Mouse (Mus musculus): Measurements from ENCODE around the gene Mvb12b. TPM values are rescaled to one million over a fixed set of nuclear protein-coding genes. Genes with fewer than 3 reads are reported as not detected.

Gene Mvb12b
- total RNA-seq, 2 experiments from 2014 or later: 14.9 to 20.7 TPM

DNA sequence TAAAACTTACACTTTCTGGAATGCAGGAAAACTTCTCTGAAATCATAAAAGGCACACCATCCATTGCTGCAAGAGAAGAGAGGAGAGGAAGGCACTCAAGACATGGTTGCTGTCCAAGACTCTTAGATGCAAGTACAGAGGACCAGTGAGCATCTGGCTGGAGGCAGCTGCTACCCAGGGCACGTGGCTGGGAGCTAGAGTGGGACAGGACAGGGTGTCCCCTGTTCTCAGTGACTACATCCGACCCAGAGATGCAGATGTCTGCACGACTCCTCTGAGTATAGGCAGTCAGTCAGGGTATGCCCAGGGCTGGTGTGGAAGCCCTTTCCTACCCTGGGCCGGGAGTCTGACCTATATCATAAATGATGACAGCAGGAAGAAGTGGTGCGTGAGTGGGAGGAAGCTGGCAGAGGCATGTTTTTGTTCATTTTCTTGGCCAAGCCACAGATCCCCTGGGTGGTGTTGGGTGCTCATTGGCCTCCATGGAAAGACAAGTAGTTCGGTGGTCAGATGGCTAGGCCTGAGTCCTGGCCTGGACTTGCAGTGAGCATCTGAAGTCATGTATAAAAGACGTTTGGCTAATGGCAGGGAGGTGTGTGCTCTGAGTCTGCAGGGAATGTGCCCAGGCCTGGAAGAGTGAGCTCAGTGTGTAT is 132.6 kb downstream of the Mvb12b start:
- no peak for DNase-seq
- intact Hi-C loops (cut with DNase I; ENCODE audit: low total_unique reads): no loop called here

DNA sequence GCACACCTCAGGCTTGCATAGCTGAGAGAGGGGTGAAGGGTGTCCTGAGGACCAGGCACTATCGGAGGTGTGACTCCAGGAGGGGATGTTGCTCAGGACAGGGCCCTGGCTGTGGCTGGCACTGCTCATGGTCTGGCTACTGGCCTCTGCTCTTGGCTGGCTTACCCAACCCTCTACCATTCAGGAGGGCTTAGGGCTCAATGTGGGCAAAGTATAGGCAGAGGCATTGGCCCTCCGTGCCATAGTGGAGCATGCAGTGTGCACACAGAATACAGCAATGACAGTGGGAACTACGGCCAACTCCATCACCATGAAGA is 133.5 kb downstream of the Mvb12b start:
- intact Hi-C loops (cut with DNase I; ENCODE audit: low total_unique reads): no loop called here
- DNase-seq: no peak

DNA sequence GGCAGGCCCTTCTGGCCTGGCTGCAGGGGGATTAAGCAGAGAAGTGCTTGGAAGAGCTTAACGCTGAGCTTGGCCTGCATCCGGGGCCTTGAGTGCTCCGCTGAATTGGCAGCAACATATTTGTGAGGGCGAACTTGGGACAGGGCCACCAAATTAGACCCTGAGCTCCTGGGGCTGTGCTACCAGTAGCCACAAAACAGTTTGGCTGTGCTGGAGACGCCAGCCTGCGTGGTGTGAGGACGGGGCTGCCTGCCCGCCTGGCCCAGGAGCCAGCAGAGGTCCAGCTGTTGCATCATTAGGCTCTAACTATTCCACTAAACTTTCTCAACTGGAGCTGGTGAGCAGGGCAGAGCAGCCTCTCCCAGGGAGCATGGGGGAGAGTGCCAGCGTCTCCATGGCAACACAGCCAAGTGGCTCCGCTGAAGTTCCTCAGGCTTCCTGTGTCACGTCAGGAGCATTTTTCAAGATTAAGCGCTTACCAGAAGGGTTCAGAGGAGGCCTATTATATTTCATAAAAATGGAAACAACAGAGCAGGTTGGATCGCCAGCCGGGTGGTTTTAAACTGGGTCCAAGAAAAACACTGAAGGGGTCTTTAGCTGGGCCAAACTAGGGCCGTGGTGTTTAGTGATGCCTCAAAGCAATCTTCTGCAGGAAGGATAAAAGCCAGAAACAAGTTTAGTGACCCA is 134.0 kb downstream of the Mvb12b start:
- intact Hi-C loops (cut with DNase I; ENCODE audit: low total_unique reads): no loop called here
- peak; percentile 92 for DNase-seq

DNA sequence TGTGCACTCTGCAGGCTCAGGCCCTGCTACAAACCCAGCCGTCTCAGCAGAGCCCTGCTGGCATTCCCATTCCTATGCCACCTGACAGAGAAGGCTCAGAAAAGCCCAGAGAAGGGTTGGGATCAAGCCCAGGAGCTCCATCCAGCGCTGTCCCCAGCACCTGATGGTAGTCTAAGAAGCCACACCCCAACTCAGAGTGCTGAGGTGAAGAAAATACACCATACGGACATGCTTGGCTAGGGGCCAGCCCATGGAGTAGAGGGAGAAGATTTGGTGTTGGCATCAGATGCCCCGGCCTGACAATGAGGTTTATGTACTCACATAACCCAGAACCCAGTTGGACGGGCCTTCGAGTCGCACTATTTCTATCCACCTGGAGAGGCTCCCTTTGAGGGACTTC is 137.1 kb downstream of the Mvb12b start:
- intact Hi-C loops (cut with DNase I; ENCODE audit: low total_unique reads): no loop called here
- no peak for DNase-seq

DNA sequence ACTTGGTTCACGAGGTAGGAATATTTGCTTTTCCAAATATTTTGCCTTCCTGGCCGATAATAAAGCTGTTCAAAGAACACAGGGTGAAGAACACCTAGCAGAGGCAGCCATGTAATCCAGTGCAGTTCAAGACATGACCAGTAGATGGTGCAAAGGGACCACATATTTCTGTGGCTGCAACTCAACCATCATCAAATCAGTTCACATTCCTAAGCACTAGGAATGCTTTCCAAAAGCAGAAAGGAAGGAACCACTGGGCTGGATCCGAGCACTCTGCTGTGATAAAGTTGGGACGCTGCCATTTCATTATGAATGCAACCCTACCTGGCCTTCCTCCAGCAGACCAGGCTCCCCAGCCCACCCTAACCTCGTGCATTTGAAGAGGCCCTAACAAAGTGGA is 141.3 kb downstream of the Mvb12b start:
- DNase-seq: peak; percentile 50
- intact Hi-C loops (cut with DNase I; ENCODE audit: low total_unique reads): loop anchor here (5.0 to 10.0 kb wide), 2 partner anchors 66 to 228 kb away; no protein-coding TSS in a partner anchor

DNA sequence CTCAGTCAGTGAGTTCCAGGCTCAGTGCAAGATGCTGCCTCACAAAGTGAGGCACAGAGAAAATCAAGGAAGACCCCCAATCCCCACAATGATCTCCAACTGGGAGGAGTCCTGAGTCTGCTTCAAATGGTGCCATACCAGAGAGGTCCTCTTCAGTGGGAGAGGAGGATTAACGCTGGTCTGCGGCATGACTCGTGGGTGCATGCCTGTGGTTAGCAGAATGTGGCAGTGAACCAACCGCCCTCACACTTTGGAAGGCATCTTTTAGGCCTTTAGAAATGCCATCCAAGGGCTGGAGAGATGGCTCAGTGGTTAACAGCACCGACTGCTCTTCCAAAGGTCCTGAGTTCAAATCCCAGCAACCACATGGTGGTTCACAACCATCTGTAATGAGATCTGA is 142.0 kb downstream of the Mvb12b start:
- intact Hi-C loops (cut with DNase I; ENCODE audit: low total_unique reads): loop anchor here (5.0 to 10.0 kb wide), 2 partner anchors 67 to 229 kb away; no protein-coding TSS in a partner anchor
- no peak for DNase-seq

DNA sequence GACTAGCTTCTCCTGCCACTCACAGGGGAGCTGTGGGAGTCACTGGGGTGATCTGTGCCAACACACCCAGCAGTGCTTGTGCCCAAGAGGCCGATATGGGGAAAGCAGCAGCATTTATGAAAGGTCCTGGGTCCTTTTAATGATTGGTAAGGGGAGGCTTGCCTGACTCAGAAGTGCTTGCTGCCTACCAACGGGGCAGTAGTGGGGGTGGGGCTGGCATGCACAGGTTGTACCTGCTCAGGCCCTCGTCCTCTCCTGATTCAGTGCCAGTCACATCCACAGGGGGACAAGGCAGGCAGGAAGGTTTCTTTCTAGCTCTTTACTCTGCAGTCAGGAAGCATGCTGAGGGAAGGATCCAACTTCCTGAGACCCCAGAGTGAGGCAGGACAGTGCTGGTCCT is 150.6 kb downstream of the Mvb12b start:
- DNase-seq: no peak
- intact Hi-C loops (cut with DNase I; ENCODE audit: low total_unique reads): no loop called here

DNA sequence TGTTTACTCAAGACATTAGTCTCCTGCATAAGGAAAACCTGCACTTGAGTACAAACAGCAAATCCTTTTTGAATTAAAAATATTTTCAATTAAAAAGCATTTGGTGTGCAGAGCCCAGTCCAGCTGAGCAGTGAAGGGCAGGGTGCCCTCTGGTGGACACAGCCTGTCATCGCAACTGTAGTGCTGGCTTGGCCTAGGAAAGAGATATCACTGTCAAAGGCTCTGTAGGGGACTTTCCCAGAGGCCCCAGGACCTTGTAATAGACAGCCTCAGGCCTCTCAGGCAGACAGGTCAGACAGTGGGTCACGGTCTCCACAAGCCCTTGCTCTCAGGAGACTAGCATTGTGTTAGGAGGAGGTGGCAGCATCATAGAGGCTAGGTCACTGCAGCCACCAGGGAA is 151.0 kb downstream of the Mvb12b start:
- peak; percentile 59 for DNase-seq
- intact Hi-C loops (cut with DNase I; ENCODE audit: low total_unique reads): no loop called here

DNA sequence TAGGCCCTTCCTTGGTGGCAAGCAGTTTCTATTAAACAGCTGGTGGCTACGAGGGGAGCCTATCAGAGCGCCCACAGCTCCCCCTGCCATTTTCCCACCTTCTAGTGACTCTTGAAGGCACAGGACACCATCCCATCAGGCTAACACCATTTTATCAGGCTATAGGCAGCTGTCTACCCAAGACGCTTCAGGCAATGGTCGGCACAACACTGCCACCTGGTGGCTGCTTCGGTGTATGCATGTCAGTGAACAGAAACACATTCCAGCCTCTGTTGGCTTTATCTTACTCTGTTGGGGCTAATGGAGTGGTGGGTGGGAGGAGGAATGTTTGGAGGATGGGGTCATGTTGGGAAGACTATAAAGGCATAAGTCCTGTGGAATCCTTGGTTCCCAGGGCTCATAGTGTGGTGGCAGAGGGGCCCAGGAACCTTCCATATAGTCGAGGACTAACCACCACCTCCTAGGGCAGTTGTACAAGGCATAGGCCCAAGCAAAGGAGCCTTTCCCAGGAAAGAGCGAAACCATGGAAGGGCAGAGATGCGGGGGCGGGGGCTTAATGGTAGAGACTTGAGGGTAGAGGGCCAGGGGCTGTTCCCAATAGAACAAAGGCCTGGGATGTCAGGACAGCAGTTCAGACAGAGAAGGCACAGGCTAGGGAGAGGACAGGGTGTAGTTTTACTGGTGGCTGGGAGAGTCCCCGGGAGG is 152.8 kb downstream of the Mvb12b start:
- intact Hi-C loops (cut with DNase I; ENCODE audit: low total_unique reads): no loop called here
- DNase-seq: peak; percentile 78

DNA sequence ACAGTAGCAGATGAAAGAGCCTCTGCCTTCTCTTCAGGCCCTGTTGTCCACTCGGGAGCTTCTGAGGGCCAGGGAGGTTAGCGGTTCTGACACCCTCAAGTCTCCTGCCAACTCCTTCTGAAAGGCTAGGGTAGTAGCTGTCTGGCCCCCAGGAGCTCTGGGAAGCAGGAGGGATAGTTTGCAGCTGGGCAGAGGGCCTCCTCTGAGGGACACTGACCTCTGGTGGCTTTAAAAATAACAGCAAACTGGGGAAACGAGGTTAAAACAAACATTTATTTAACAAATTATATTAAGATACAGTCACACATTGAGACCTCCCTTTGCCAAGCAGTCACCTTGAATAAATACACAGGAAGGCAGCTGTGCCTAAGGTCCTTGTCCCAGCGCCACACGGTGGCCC is 158.0 kb downstream of the Mvb12b start:
- intact Hi-C loops (cut with DNase I; ENCODE audit: low total_unique reads): no loop called here
- DNase-seq: no peak

DNA sequence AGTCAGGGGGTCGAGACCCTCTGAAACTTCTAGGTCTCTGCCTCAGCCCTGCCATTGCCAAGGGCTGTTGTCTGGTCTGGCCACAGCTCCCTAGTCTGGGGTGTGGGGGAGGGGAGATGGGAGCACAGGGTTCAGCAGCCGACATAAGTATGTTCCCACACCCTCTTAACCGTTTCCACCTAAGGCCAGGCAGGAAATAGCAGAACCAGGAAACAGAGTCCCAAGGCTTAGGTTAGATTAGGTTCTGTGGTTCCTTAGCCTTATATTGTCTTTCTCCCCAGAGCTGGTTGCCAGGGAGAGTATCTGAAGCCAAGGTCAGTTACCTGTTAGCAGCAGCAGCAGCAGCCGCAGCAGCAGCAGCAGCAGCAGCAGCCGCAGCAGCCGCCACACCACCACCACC is 160.5 kb downstream of the Mvb12b start:
- intact Hi-C loops (cut with DNase I; ENCODE audit: low total_unique reads): no loop called here
- no peak for DNase-seq

DNA sequence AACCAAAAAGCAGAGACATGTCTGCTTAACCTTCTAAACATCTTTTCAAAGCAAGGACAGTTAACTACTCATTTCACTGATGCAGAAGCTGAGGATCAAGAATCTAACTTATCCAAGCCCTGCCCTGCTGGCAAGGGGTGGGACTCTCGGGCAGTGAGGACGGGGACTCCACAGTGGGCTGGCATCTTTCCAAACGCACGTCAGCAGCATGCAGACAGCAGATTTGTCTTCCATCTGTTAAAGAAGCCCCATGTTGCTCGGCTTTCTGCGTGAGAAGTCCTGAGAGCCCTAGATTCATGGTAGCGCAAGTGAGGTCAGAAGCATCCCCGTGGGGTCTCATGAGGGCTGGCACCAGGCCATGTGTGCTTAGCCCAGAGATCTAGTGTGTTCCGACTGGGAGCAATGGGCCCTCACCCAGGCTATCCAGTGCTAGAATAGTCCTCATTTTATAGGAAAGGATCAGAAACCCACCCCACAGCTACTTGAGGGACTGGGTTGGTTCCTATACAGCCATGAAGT is 167.3 kb downstream of the Mvb12b start:
- DNase-seq: no peak
- intact Hi-C loops (cut with DNase I; ENCODE audit: low total_unique reads): no loop called here

DNA sequence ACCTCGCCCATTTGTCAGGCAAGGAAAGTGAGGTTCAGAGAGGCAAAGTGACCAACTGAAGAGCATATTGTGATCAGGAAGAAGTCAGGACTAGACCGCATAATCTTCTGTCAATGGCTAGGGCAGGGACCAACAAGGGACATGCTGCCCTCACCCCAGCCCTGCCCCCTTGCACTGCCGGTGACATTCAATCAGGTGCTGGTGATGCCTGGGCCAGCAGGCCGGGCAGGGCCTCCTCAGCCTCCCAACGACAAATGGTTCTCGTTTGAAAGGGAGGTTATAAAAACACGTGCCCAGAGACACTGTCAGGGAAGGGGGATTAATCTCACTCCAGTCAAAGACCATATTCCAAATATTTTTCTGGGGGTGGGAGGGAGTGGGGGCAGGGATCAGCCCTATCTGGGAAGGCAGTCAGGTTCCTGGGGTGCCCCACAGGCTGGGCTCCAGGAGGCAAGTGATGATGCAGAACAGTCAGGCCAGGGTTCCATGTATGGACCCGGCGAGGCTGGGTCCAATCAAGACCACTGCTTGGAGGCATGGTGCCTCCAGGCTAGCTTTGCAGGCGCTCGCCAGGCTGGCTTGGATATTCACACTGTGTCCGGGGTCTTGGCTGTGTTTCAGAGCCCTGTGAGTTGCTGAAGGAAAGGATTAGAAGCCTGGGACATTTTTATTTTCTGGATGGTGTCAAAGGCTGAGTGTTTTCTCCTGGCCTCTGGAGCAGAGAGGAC is 168.2 kb downstream of the Mvb12b start:
- no peak for DNase-seq
- intact Hi-C loops (cut with DNase I; ENCODE audit: low total_unique reads): no loop called here

DNA sequence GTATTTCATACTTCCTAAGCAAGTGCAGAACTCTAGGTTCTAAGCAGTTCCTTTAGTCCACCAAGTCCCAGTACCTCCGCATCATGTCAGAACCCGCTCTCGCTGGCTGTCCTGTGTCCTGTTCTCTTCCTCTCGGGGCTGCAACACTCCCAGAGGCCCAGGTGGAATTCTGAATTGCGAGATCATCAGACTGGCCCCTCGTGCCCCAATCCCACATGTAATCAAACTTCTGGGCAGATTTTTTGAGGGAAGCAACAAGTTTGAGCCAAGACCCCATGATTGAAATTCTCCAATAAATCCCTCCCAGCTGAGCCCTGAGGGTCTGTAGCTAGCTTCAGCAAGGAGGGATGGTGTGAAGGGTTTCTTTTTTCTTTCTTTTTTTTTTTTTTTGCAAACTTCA is 169.2 kb downstream of the Mvb12b start:
- intact Hi-C loops (cut with DNase I; ENCODE audit: low total_unique reads): no loop called here
- no peak for DNase-seq

DNA sequence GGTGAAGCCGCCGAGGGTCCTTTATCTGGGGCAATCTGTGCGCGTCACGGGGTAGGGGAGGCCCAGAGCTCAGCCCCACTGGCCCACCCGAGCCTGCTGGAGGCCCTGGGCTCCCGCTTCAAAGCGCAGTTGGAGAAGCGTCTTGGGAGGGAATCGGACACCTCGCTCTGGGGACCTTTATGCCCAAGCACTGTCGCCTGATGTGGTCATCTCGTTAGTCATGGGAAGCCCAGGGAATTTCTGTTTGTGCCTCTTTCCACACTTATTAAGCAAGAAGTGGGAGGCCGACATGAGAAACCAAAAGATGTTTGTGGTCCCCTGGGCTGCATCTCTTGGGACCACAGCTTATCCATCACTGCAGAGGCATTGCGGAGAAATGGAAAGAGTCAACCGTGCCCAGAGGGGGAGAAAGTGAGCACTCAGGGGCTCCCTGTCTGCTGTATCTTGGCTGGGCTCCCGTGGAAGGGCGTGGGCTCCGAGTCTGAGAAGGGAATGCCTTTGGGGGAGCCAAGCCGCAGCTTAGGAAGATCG is 169.9 kb downstream of the Mvb12b start:
- DNase-seq: no peak
- intact Hi-C loops (cut with DNase I; ENCODE audit: low total_unique reads): no loop called here

DNA sequence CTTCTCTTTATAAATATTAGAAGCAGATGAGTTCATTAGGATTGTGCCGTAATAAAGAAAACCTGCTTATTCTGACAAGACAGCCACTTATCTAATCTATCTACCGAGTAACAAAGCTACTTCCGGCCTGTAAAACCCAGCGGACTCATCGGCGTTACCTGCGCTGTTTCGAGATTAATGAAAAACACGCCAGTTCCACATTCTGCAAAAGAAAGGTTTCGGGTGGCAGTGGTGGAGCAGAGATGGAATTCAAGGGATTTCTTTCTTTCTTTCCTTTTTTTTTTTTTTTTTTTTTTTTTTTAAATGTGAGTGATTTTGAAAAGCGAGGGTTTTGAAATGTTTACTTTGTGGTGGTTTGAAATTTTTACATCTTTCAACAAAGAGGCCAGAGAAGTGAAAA is 170.4 kb downstream of the Mvb12b start:
- intact Hi-C loops (cut with DNase I; ENCODE audit: low total_unique reads): no loop called here
- no peak for DNase-seq

DNA sequence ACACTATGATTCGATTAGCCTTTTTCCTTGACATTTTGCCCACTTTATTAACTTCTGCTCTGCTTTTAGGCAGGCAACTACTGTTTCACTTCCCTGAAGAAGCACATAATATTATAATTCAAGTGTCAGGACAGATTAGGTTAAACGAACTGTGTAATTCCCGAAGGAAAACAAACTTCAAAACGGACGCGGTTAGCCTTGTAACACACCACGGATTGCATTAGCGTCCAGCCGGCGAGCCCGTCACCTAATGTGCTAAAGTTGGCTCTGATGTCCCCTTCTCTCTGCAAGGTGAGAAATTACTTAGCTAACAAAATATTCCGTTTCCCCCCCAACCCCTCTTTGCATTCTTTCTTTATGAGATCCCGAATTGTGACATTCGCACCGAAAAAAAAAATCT is 170.9 kb downstream of the Mvb12b start:
- DNase-seq: no peak
- intact Hi-C loops (cut with DNase I; ENCODE audit: low total_unique reads): no loop called here

DNA sequence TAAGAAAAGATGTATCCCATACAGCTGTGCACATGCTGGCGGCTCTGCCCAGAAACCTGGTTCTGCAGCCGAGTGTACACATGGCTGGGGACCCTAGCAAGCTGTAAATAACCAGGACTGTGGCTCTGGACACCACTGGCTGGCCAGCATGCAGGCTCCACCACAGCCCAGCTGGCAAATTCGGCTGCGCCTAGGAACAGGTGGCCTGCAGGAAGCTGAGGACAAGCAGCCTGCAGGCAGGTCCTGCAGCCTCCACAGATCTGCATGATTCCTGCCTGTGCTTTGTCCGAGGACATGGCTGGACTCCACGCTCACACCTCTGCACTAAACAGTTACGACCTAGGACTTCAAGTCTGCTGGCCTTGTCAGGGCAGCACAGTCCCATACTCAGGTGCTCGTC is 172.8 kb downstream of the Mvb12b start:
- intact Hi-C loops (cut with DNase I; ENCODE audit: low total_unique reads): no loop called here
- no peak for DNase-seq

DNA sequence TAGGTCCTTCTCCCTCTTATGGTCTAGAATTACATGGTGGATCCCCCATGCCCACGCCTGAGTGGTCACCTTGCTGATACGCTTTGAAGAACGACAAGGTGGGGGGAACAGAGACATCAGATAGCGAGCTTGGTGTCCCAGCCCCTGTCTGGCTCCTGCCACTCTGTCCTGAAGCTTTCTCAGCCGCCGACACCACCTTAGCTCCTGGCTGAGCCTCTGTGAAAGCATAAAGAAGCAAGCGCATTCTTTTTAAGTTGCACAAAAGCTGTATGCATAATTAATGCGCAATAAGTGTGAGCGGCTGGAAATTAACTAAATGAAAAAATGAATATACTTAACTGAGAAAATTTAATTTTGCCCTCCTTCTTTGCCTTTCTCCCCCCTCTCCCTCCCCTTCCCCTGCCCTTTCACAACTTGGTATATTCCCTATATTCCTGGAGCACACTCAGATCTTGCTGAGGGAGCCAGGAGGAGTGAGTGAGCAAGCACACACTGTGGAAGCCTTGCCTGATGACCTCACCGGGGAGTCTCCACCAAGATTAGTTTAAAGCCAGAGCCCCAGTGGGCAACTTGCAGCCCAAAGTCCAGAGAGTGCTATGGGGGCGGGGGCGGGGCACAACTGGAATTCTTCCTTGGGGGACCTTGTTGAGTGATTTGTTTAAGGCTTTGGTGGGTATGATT is 174.0 kb downstream of the Mvb12b start:
- no peak for DNase-seq
- intact Hi-C loops (cut with DNase I; ENCODE audit: low total_unique reads): no loop called here

Measured in gastrocnemius, postnatal 14 days (tissue).